Mouse (Mus musculus): ENCODE measurements around the gene Filip1l. TPM values are rescaled to one million over a fixed set of nuclear protein-coding genes. Genes with fewer than 3 reads are reported as not detected.
A peak's percentile ranks its signal among the peaks of the same experiment; 100 is the strongest.

The Filip1l gene
- polyA plus RNA-seq, 1 experiment from 2014 or later, result 32.1 TPM

DNA sequence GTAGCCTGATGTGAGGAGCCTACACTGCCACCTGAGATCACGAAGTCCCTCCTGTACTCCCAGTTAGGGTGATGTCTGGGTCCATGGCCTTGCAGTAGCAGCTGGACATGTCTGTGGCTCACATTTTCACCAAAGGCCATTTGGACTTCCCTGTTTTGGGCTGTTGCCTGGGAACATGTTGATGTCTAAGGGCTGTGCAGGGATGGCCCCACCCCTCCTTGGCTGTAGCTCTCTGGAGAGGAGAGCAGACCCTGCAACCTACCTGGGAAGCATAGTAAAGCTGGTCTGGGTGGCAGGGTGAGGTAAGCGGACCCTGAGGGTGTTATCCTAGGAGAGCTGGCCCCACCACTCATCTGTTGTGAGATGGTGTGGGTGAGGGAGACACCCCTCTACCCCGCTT is 7.9 kb downstream of the Filip1l start:
- H3K9ac ChIP-seq (ENCODE audit: low read depth, low read length), result no peak overlapping the region
- no peak for ATAC-seq
- no peaks in the 10 kb centered on the region for H3K9me3 ChIP-seq (ENCODE audit: control insufficient read depth)
- H3K27me3 ChIP-seq (replicated peaks; ENCODE audit: control insufficient read depth, insufficient read depth, low read length), result no peaks in the 10 kb centered on the region
- no peak overlapping the region for H3K4me3 ChIP-seq (ENCODE audit: low read depth, low read length)
- no peak for TF ChIP-seq CTCF (IDR thresholded peaks at IDR 0.05; ENCODE audit: low read depth)
- H3K4me1 ChIP-seq (replicated peaks; ENCODE audit: control insufficient read depth, insufficient read depth, low read length), result no peaks in the 10 kb centered on the region
- H3K4me2 ChIP-seq (replicated peaks; ENCODE audit: low read depth), result no peak overlapping the region
- no peaks in the 10 kb centered on the region for H3K36me3 ChIP-seq (ENCODE audit: control insufficient read depth, insufficient read depth)
- H3K27ac ChIP-seq (ENCODE audit: low read depth, low read length), result no peak overlapping the region
- 95% methylated on average over 3 of the region's 3 CpGs for whole genome bisulfite sequencing

DNA sequence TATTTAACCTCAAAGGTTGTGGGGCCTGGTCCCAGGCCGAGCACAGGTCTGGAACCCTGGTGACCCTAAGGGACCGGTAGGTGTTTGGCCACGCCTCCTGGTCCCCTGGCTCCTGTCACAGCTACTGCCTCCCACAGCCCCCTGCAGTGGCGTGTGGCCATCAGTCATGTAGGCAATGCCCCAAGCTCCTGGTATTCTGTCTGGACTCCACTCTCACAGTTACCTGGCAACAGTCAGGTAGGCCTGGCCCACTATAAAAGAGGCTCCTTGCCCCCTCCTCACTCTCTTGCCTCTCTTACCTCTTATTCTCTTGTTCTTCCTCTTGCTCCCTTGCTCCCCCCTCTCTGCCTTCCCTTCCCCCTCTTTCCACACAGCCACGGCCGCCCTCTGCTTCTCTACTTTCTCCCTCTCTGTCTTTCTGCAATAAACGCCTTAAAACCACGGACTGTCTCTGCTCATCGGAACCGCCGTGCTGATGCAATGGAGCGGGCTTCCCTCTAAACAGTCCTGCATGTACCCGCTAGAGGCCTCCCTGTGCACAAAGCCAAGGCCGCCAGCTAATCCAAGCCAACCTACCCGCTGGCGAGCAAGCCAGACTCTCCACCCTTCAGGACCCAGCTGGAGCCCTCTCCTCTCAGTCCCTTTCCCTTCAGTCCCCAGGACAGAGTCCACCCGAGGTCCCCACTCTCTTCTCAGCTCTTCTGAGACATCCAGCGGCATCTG is 9.9 kb downstream of the Filip1l start:
- Histone ChIP-seq H3K4me1 (replicated peaks; ENCODE audit: control insufficient read depth, insufficient read depth, low read length) (no peaks in the 10 kb centered on the region), H3K36me3 (ENCODE audit: control insufficient read depth, insufficient read depth) (no peaks in the 10 kb centered on the region), H3K4me3 (ENCODE audit: low read depth, low read length) (no peak overlapping the region), H3K4me2 (replicated peaks; ENCODE audit: low read depth) (no peak overlapping the region), H3K27ac (ENCODE audit: low read depth, low read length) (no peak overlapping the region), H3K9me3 (ENCODE audit: control insufficient read depth) (no peaks in the 10 kb centered on the region), H3K9ac (ENCODE audit: low read depth, low read length) (no peak overlapping the region), H3K27me3 (replicated peaks; ENCODE audit: control insufficient read depth, insufficient read depth, low read length) (no peaks in the 10 kb centered on the region)
- WGBS, result 45% methylated on average over 18 of the region's 18 CpGs
- ATAC-seq, result peak; percentile 49; the same call in 1 of the 2 replicates
- TF ChIP-seq CTCF (IDR thresholded peaks at IDR 0.05; ENCODE audit: low read depth), result peak; percentile 69

DNA sequence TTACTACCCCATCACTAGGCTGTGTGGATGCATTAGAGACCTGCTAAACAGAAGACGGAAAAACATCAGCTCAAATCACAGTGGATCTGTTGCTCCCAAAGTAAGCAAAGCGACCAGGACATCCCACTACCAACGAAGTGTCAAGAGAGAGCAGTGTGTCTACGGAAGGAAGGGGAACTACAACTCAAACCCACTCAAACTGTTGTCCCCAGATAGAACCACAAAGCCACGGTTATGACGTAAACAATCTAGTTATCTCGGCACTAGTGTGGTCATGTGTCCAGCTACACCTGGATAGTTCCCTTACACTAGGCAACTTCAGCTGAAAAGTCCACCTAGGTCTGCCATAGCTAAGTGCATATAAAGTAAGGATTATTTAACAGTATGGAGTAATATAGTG is 11.6 kb downstream of the Filip1l start:
- no peaks in the 10 kb centered on the region for H3K4me1 ChIP-seq (replicated peaks; ENCODE audit: control insufficient read depth, insufficient read depth, low read length)
- no peak overlapping the region for H3K4me3 ChIP-seq (ENCODE audit: low read depth, low read length)
- H3K4me2 ChIP-seq (replicated peaks; ENCODE audit: low read depth), result no peak overlapping the region
- no peaks in the 10 kb centered on the region for H3K27me3 ChIP-seq (replicated peaks; ENCODE audit: control insufficient read depth, insufficient read depth, low read length)
- TF ChIP-seq CTCF (IDR thresholded peaks at IDR 0.05; ENCODE audit: low read depth), result no peak
- H3K36me3 ChIP-seq (ENCODE audit: control insufficient read depth, insufficient read depth), result no peaks in the 10 kb centered on the region
- no peaks in the 10 kb centered on the region for H3K9me3 ChIP-seq (ENCODE audit: control insufficient read depth)
- no peak overlapping the region for H3K27ac ChIP-seq (ENCODE audit: low read depth, low read length)
- no peak overlapping the region for H3K9ac ChIP-seq (ENCODE audit: low read depth, low read length)
- WGBS, result 69% methylated on average over 7 of the region's 7 CpGs
- ATAC-seq, result no peak

DNA sequence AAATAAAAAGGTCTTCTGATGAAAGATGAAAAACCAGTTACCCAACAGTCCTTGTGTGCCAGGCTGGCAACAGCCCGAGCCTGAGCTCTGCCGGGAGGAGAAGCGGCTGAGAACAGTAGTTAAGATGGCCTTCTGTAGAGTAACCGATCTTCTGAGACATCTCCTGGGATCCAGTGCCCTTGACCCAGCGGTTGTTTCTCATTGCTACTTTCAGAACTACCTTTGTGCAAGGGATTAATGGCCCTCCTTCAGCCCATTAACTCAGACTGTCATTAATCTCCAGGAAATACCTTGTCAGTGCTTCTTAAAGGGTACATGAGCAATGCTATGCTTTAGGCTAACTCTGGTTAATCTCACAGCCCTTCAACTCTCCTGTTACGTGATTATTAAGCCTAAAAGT is 13.2 kb downstream of the Filip1l start:
- WGBS, result 58% methylated on average over 6 of the region's 6 CpGs
- no peak for ATAC-seq
- Histone ChIP-seq H3K27me3 (replicated peaks; ENCODE audit: control insufficient read depth, insufficient read depth, low read length) (no peaks in the 10 kb centered on the region), H3K4me1 (replicated peaks; ENCODE audit: control insufficient read depth, insufficient read depth, low read length) (no peaks in the 10 kb centered on the region), H3K9me3 (ENCODE audit: control insufficient read depth) (no peaks in the 10 kb centered on the region), H3K4me3 (ENCODE audit: low read depth, low read length) (no peak overlapping the region), H3K9ac (ENCODE audit: low read depth, low read length) (no peak overlapping the region), H3K27ac (ENCODE audit: low read depth, low read length) (no peak overlapping the region), H3K36me3 (ENCODE audit: control insufficient read depth, insufficient read depth) (no peaks in the 10 kb centered on the region), H3K4me2 (replicated peaks; ENCODE audit: low read depth) (no peak overlapping the region)
- TF ChIP-seq CTCF (IDR thresholded peaks at IDR 0.05; ENCODE audit: low read depth), result no peak

DNA sequence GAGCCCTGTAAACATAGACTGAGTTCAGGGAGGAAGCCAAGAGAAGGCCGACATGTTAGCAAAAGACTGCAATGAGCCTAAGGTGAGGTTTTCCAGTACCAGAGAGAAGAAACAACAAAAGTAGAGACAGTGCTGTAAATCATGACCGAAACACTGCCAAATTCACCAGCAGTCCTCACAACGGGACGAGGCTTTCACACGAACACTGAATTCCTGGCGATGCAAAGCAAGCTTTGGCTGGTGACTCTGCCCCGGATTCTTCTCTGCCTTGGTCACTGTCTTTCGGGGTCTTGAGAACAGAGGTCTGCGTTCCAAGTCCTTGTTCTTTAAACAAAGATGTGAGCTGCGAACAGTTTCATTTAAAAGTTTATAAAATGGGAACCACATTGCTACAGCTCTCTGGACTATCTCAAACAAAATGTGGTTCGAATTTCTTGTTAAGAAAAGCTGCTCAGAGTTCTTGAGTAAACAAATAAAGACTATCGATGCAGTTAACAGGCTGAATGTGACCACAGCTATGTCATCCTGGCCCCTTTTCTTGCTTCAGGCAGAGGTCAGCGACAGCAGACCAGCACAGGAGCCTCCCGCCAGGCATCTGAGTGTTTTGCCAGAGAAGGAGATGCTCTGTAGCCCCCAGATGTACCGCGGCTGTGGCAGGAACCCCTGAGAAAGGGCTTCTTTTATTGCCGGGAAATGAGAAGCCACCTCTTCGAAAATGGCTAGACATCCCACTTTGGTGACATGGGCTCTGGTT is 14.2 kb downstream of the Filip1l start:
- Histone ChIP-seq H3K4me3 (ENCODE audit: low read depth, low read length) (no peak overlapping the region), H3K27ac (ENCODE audit: low read depth, low read length) (peak overlapping the region; percentile 9), H3K9ac (ENCODE audit: low read depth, low read length) (no peak overlapping the region), H3K4me1 (replicated peaks; ENCODE audit: control insufficient read depth, insufficient read depth, low read length) (no peaks in the 10 kb centered on the region), H3K36me3 (ENCODE audit: control insufficient read depth, insufficient read depth) (no peaks in the 10 kb centered on the region), H3K4me2 (replicated peaks; ENCODE audit: low read depth) (no peak overlapping the region), H3K27me3 (replicated peaks; ENCODE audit: control insufficient read depth, insufficient read depth, low read length) (no peaks in the 10 kb centered on the region), H3K9me3 (ENCODE audit: control insufficient read depth) (no peaks in the 10 kb centered on the region)
- TF ChIP-seq CTCF (IDR thresholded peaks at IDR 0.05; ENCODE audit: low read depth), result no peak
- WGBS, result 54% methylated on average over 18 of the region's 18 CpGs
- no peak for ATAC-seq

DNA sequence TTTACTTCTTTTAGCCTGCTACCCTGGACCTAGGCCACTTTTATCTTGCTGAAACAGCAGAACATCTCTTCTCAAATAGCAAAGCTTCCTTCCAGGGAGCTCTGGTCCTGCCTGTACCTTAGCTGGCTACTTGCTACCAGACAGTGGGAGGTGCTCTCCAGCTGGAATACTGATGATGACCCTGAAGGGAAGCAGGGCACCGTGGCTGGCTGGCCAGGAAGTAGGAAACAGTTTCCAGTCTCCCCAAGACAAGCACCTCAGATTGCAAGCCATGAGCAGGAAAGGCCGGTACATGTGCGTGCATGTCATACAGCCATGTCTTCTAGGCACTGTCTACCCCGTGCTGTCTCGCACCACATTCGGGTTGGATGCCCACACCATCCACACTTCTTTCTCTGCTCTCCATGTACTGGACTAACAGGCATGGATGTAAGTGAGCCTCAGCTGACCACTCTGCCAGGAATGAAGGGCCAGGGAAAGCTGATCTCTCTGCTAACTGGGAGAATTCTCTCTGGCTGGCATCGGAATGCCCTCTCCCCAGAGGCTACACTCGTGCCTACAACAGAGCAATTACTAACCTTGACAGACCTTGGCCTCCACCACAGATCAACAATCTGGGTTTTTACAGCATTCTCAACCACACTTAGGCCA is 17.1 kb downstream of the Filip1l start:
- no peak overlapping the region for H3K4me2 ChIP-seq (replicated peaks; ENCODE audit: low read depth)
- no peak overlapping the region for H3K27ac ChIP-seq (ENCODE audit: low read depth, low read length)
- no peak overlapping the region for H3K9ac ChIP-seq (ENCODE audit: low read depth, low read length)
- ATAC-seq, result no peak
- no peaks in the 10 kb centered on the region for H3K27me3 ChIP-seq (replicated peaks; ENCODE audit: control insufficient read depth, insufficient read depth, low read length)
- no peaks in the 10 kb centered on the region for H3K36me3 ChIP-seq (ENCODE audit: control insufficient read depth, insufficient read depth)
- H3K4me3 ChIP-seq (ENCODE audit: low read depth, low read length), result no peak overlapping the region
- WGBS, result 77% methylated on average over 8 of the region's 8 CpGs
- H3K4me1 ChIP-seq (replicated peaks; ENCODE audit: control insufficient read depth, insufficient read depth, low read length), result no peaks in the 10 kb centered on the region
- no peak for TF ChIP-seq CTCF (IDR thresholded peaks at IDR 0.05; ENCODE audit: low read depth)
- no peaks in the 10 kb centered on the region for H3K9me3 ChIP-seq (ENCODE audit: control insufficient read depth)

Measured in intestine, postnatal 0 days (tissue).